Mouse (Mus musculus): ENCODE data around the gene Pkn1. TPM values are rescaled to one million over a fixed set of nuclear protein-coding genes. Genes with fewer than 3 reads are reported as not detected.

The Pkn1 gene
- total and polyA plus RNA-seq, 3 experiments: 33.5 to 73.2 (median 41.2) TPM

GRCm38 (mm10) chr8:83707554-83707953, 8.6 kb upstream of the Pkn1 start:
- H3K79me2 ChIP-seq (ENCODE audit: control insufficient read depth, insufficient read depth, low read length, poor library complexity): no peaks in the 10 kb centered on the region
- no peaks in the 10 kb centered on the region for H3K36me3 ChIP-seq (ENCODE audit: control insufficient read depth in 1 of 2, insufficient read depth in 2 of 2, low read length in 2 of 2)
- DNase-seq (ENCODE audit: low read depth, low spot score): no peak
- H3K4me3 ChIP-seq (ENCODE audit: control insufficient read depth in 1 of 2, insufficient read depth in 1 of 2, low read depth in 2 of 2, low read length in 2 of 2): no peak overlapping the region
- H3K4me1 ChIP-seq (ENCODE audit: control insufficient read depth in 1 of 2, insufficient read depth in 2 of 2, low read length in 2 of 2): no peaks in the 10 kb centered on the region; a peak in 1 of 4 replicates
- H3K9me3 ChIP-seq (replicated peaks; ENCODE audit: insufficient read depth, low read length): no peaks in the 10 kb centered on the region
- no peak overlapping the region for H3K27ac ChIP-seq (ENCODE audit: control insufficient read depth, low read depth, low read length)
- no peak for TF ChIP-seq POLR2AphosphoS2 (IDR thresholded peaks at IDR 0.05; ENCODE audit: low read length)
- TF ChIP-seq BHLHE40 (IDR thresholded peaks at IDR 0.05; ENCODE audit: borderline replicate concordance, low read depth, low read length): no peak
- TF ChIP-seq CHD1 (IDR thresholded peaks at IDR 0.05; ENCODE audit: low read depth, low read length): no peak
- no peak for TF ChIP-seq MXI1 (IDR thresholded peaks at IDR 0.05; ENCODE audit: low read depth, low read length)
- no peak for TF ChIP-seq ZMIZ1 (IDR thresholded peaks at IDR 0.05; ENCODE audit: low read depth, low read length)
- TF ChIP-seq USF1 (IDR thresholded peaks at IDR 0.05; ENCODE audit: low read depth, low read length): no peak
- no peak for TF ChIP-seq ETS1 (IDR thresholded peaks at IDR 0.05; ENCODE audit: low read depth, low read length)
- TF ChIP-seq SIN3A (IDR thresholded peaks at IDR 0.05; ENCODE audit: low read length): no peak
- TF ChIP-seq MEF2A (IDR thresholded peaks at IDR 0.05; ENCODE audit: extremely low read depth, insufficient replicate concordance, low read depth, low read length, poor library complexity, severe bottlenecking): no peak
- TF ChIP-seq MAX (IDR thresholded peaks at IDR 0.05; ENCODE audit: low read length): no peak
- no peak overlapping the region for H3K9ac ChIP-seq (ENCODE audit: control insufficient read depth, low read depth, low read length, poor library complexity, severe bottlenecking)
- no peaks in the 10 kb centered on the region for H3K27me3 ChIP-seq (ENCODE audit: control insufficient read depth in 1 of 2, insufficient read depth in 2 of 2, low read length in 2 of 2)

- TF ChIP-seq MAZ (IDR thresholded peaks at IDR 0.05; ENCODE audit: low read depth, low read length): 0 out of 2 replicates have a peak, but pooled peaks have one; percentile 19
- TF ChIP-seq CTCF (IDR thresholded peaks at IDR 0.05 in 2 of 3, conservative IDR thresholded peaks at IDR 0.05 in 1 of 3; ENCODE audit: control insufficient read depth in 1 of 3, insufficient read depth in 1 of 3, low read depth in 2 of 3, low read length in 3 of 3, poor library complexity in 1 of 3, severe bottlenecking in 1 of 3): peak; percentile 55 to 62 (median 61)
- TF ChIP-seq E2F4 (IDR thresholded peaks at IDR 0.05; ENCODE audit: borderline replicate concordance, low read depth, low read length): no peak
- Histone ChIP-seq H3K4me3 (ENCODE audit: control insufficient read depth in 1 of 2, insufficient read depth in 1 of 2, low read depth in 2 of 2, low read length in 2 of 2) (no peak overlapping the region), H3K79me2 (ENCODE audit: control insufficient read depth, insufficient read depth, low read length, poor library complexity) (no peaks in the 10 kb centered on the region), H3K9me3 (replicated peaks; ENCODE audit: insufficient read depth, low read length) (no peaks in the 10 kb centered on the region), H3K27ac (ENCODE audit: control insufficient read depth, low read depth, low read length) (no peak overlapping the region), H3K27me3 (ENCODE audit: control insufficient read depth in 1 of 2, insufficient read depth in 2 of 2, low read length in 2 of 2) (no peaks in the 10 kb centered on the region), H3K4me1 (ENCODE audit: control insufficient read depth in 1 of 2, insufficient read depth in 2 of 2, low read length in 2 of 2) (no peaks in the 10 kb centered on the region; a peak in 1 of 4 replicates), H3K9ac (ENCODE audit: control insufficient read depth, low read depth, low read length, poor library complexity, severe bottlenecking) (no peak overlapping the region), H3K36me3 (ENCODE audit: control insufficient read depth in 1 of 2, insufficient read depth in 2 of 2, low read length in 2 of 2) (no peaks in the 10 kb centered on the region)
- DNase-seq (ENCODE audit: low read depth, low spot score): peak; percentile 78
These were observed 7.4 kb upstream of the Pkn1 start for GRCm38 (mm10) chr8:83706411-83706810.

GRCm38 (mm10) chr8:83703426-83703825, 4.4 kb upstream of the Pkn1 start:
- Histone ChIP-seq H3K27me3 (ENCODE audit: control insufficient read depth in 1 of 2, insufficient read depth in 2 of 2, low read length in 2 of 2) (no peaks in the 10 kb centered on the region), H3K36me3 (ENCODE audit: control insufficient read depth in 1 of 2, insufficient read depth in 2 of 2, low read length in 2 of 2) (peaks cover 0 to 9% of the 10 kb centered on the region in 2 experiments; a peak in 2 of 4 replicates), H3K4me1 (ENCODE audit: control insufficient read depth in 1 of 2, insufficient read depth in 2 of 2, low read length in 2 of 2) (peaks cover 3 to 18% of the 10 kb centered on the region in 2 experiments), H3K27ac (ENCODE audit: control insufficient read depth, low read depth, low read length) (no peak overlapping the region), H3K9ac (ENCODE audit: control insufficient read depth, low read depth, low read length, poor library complexity, severe bottlenecking) (no peak overlapping the region), H3K9me3 (replicated peaks; ENCODE audit: insufficient read depth, low read length) (no peaks in the 10 kb centered on the region), H3K4me3 (ENCODE audit: control insufficient read depth in 1 of 2, insufficient read depth in 1 of 2, low read depth in 2 of 2, low read length in 2 of 2) (no peak overlapping the region), H3K79me2 (ENCODE audit: control insufficient read depth, insufficient read depth, low read length, poor library complexity) (peaks cover 7% of the 10 kb centered on the region)
- no peak for TF ChIP-seq MEF2A (IDR thresholded peaks at IDR 0.05; ENCODE audit: extremely low read depth, insufficient replicate concordance, low read depth, low read length, poor library complexity, severe bottlenecking)
- no peak for TF ChIP-seq MXI1 (IDR thresholded peaks at IDR 0.05; ENCODE audit: low read depth, low read length)
- no peak for TF ChIP-seq SMC3 (IDR thresholded peaks at IDR 0.05; ENCODE audit: low read depth, low read length)
- TF ChIP-seq ETS1 (IDR thresholded peaks at IDR 0.05; ENCODE audit: low read depth, low read length): no peak
- DNase-seq (ENCODE audit: low read depth, low spot score): no peak
